Mouse (Mus musculus): ENCODE measurements around the gene Blnk.

Gene Blnk

GRCm38 (mm10) chr19:40964936-40965850 is 29.1 kb downstream of the Blnk start:
- in situ Hi-C loops (cut with MboI, MseI): loop anchor here in 1 of 2 experiments (10.0 kb wide), 1 partner anchor 50 kb away; no protein-coding TSS in a partner anchor

- in situ Hi-C loops (cut with MboI, MseI): loop anchor here in 1 of 2 experiments (10.0 kb wide), 1 partner anchor 50 kb away; no protein-coding TSS in a partner anchor
Observed at GRCm38 (mm10) chr19:40964367-40964891, 29.9 kb downstream of the Blnk start.

- in situ Hi-C loops (cut with MboI, MseI): loop anchor here in 1 of 2 experiments (10.0 kb wide), 1 partner anchor 52 kb away; no protein-coding TSS in a partner anchor
Observed at GRCm38 (mm10) chr19:40962988-40963387, 31.3 kb downstream of the Blnk start.

GRCm38 (mm10) chr19:40958981-40959380 is 35.4 kb downstream of the Blnk start:
- in situ Hi-C loops (cut with MboI, MseI): loop anchor here in 1 of 2 experiments (5.0 kb wide), 1 partner anchor 83 kb away; no protein-coding TSS in a partner anchor

GRCm38 (mm10) chr19:40946937-40947577 is 47.3 kb downstream of the Blnk start:
- in situ Hi-C loops (cut with MboI, MseI): no loop called here

GRCm38 (mm10) chr19:40943552-40943951 is 50.8 kb downstream of the Blnk start:
- in situ Hi-C loops (cut with MboI, MseI): no loop called here

GRCm38 (mm10) chr19:40936038-40936437 is 58.3 kb downstream of the Blnk start:
- in situ Hi-C loops (cut with MboI, MseI): no loop called here

GRCm38 (mm10) chr19:40935376-40935775 is 59.0 kb downstream of the Blnk start:
- in situ Hi-C loops (cut with MboI, MseI): no loop called here

GRCm38 (mm10) chr19:40931581-40932369 is 62.6 kb downstream of the Blnk start:
- in situ Hi-C loops (cut with MboI, MseI): no loop called here

- in situ Hi-C loops (cut with MboI, MseI): no loop called here
Observed at GRCm38 (mm10) chr19:40895393-40895703, 99.0 kb downstream of the Blnk start.

GRCm38 (mm10) chr19:40894519-40895392 is 99.6 kb downstream of the Blnk start, which contains the start of gene Zfp518a:
Gene Zfp518a, plus strand, starts transcription at chr19:40894705.
- in situ Hi-C loops (cut with MboI, MseI): no loop called here

- in situ Hi-C loops (cut with MboI, MseI): no loop called here
Observed at GRCm38 (mm10) chr19:40894071-40894506, 100.2 kb downstream of the Blnk start.

- in situ Hi-C loops (cut with MboI, MseI): no loop called here
Observed at GRCm38 (mm10) chr19:40888887-40889286, 105.4 kb downstream of the Blnk start.

GRCm38 (mm10) chr19:40881700-40882099 is 112.6 kb downstream of the Blnk start:
- in situ Hi-C loops (cut with MboI, MseI): no loop called here
